Mouse (Mus musculus) spleen, embryonic (tissue): ENCODE data around the gene Gramd1b.

Experiments
- CTCF ChIA-PET: fragments of 350-600 bp; sonication (Branson Sonifier 250); formaldehyde crosslinking; loops from one replicate; lab custom pipeline; 2022; lab: Charles Lee

Gene Gramd1b

DNA sequence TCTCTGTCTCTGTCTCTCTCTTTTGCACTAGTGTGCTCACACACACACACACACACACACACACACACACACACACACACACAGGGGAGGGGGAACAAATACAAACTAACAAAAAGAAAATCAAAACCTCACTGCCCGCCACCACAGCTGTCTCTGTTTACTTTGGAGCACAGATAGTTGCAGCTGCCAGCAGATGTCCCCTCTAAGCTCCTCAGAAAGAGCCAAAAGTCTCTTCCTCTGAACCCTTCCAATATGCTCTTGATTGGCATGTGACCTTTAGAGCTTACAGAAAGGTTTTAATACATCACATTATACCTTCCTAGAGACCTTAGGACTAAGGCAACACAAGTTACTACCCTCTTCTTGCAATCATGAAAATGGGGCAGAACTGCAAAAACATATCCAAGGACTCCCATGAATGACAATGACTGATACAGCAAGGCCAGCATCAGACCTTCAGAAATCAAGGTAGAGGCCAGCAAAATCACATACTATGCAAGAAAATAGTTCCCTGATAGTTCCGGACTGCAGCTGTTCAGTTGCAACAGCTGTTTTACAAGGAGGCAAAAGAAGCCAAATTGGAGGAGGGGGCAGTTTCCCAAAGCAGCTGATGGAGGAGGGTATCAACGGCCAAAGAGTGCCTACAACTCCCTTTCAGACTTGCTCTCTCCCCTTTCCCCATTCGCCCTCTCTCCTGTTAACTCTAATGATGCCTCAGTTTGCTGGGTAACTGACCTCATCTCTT, 72.5 kb downstream of the Gramd1b start:
- CTCF ChIA-PET = no interaction called here

- CTCF ChIA-PET = no interaction called here
These were observed 73.7 kb downstream of the Gramd1b start for GRCm38 (mm10) chr9:40457448-40457847.

DNA sequence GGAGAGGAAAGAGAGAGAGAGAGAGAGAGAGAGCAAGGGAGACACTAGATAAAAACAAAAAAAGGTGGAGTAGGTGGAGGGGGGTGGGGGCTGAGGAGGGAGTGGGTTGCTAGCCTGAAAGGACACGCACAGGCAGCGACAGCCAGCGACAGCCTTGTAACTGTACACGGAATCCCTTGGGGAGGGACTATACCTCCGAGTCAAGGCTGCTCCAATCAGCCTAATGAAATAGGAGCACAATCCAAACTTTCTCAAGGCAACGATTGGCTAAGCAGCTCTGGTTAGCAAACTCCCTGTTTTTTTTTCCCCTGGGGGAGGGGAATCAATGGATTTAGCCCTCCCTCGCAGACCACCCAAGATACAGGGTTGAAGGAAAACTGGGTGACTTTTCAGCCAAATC, 75.0 kb downstream of the Gramd1b start:
- CTCF ChIA-PET = no interaction called here

- CTCF ChIA-PET = no interaction called here
These were observed 75.6 kb downstream of the Gramd1b start for GRCm38 (mm10) chr9:40455336-40456185.

GRCm38 (mm10) chr9:40455020-40455335, 76.2 kb downstream of the Gramd1b start:
- CTCF ChIA-PET = no interaction called here

DNA sequence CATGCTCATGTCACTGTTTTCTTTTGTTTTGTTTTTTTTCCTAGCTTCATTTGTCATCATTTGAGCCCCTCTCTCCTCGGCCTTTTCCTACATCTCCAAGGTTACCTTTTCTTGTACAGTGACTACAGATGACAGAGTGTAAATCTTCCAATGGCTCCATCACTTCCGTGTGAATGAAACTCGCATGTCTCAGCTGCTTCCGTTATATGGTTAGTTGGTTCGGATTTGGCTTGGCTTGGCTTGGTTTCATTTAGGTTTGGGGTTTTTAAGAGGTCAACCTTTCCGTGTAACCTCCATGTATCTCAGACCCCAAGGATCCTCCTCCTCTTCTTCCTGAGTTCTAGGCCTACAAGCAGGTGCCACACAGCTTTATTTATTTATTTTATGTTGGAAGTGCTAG, 77.3 kb downstream of the Gramd1b start:
- CTCF ChIA-PET = no interaction called here

GRCm38 (mm10) chr9:40452208-40452607, 79.0 kb downstream of the Gramd1b start:
- CTCF ChIA-PET = no interaction called here

GRCm38 (mm10) chr9:40450776-40451175, 80.4 kb downstream of the Gramd1b start:
- CTCF ChIA-PET = interaction anchor here (0.8 kb wide), 1 partner anchor 35 kb away, joined by 3 read pairs; no protein-coding TSS in a partner anchor

GRCm38 (mm10) chr9:40450417-40450714, 80.8 kb downstream of the Gramd1b start:
- CTCF ChIA-PET = no interaction called here

- CTCF ChIA-PET = no interaction called here
These were observed 81.4 kb downstream of the Gramd1b start for GRCm38 (mm10) chr9:40449610-40450416.

GRCm38 (mm10) chr9:40448646-40449243, 82.4 kb downstream of the Gramd1b start:
- CTCF ChIA-PET = no interaction called here

DNA sequence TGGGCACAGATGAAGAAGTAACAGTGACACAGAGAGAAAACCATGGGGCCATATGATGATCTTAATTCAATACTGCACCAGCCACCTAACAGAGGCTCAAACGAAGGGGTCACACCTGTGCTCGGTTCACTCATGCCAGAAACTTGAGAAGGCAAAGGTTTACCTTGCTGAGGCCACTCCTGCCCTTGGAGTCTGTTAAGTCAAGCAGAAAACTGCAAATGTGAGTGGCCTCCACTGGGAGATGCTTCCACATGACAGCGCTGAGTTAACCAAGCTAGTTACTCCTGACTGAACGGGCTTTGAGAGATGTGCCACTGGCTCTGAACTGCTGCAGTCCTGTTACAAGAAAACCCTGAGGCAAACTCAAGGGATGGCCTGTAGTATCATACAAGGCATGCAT, 83.9 kb downstream of the Gramd1b start:
- CTCF ChIA-PET = interaction anchor here (0.6 kb wide), 1 partner anchor 1582 kb away, joined by 5 read pairs; no protein-coding TSS in a partner anchor

DNA sequence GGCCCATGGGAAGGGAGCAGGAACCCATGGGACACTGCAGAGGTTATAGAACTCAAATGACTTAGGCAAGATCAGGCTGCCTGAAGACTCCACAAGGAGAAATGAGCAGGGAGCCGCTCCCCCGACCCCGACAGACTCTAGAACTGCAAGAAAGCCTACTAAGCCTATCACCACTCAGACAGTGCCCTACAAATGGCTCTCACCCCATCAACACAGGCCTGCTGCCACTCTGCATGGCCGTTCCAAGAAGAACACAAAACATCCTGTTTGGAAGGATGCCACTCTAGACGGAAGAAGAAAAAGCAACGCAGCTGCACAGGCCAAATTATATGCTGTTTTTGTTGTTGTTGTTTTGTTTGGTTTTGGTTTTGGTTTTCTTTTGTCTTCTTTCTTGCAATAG, 86.2 kb downstream of the Gramd1b start:
- CTCF ChIA-PET = no interaction called here

- CTCF ChIA-PET = no interaction called here
These were observed 88.4 kb downstream of the Gramd1b start for GRCm38 (mm10) chr9:40442784-40443183.

GRCm38 (mm10) chr9:40439973-40440687, 91.1 kb downstream of the Gramd1b start:
- CTCF ChIA-PET = no interaction called here

- CTCF ChIA-PET = no interaction called here
These were observed 92.3 kb downstream of the Gramd1b start for GRCm38 (mm10) chr9:40438731-40439526.

GRCm38 (mm10) chr9:40437891-40438290, 93.3 kb downstream of the Gramd1b start:
- CTCF ChIA-PET = no interaction called here

GRCm38 (mm10) chr9:40433286-40433685, 97.9 kb downstream of the Gramd1b start:
- CTCF ChIA-PET = no interaction called here

DNA sequence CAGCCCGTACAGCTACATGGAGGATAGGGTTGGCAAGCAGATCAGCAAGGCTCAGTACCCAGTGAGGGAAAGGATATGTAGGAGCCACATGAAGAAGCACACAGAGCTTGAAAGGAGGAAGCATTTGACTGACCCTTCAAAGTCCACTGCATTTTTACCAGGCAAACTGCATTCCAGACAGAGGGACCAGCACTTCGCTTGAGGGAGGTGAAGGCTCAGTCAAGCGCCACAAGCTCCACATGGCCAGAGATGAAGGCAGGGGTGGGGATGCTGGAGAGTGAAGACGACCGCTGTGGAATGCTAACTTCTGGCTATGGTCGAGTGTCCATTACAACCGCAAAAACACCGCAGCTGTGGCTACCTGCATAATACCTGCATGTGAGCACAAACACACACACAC, 100.2 kb downstream of the Gramd1b start:
- CTCF ChIA-PET = no interaction called here

DNA sequence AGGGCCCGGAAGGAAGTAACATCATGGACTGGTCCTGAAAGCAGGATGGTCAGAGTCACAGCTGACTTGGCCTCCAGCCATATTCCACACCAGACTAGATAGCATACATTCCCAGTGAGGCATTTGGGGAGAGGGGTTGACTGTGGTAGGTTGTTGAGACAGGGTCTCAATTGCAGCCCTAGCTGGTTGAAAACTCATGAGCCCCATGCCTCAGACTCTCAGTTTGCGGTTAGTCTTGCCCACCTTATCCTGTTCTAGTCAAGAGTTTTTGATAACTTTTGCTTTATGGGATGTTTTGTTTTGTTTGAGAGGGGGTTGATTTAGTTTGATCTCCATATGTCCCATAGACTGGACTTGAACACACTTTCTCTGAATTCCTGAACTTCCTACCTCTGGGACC, 103.5 kb downstream of the Gramd1b start:
- CTCF ChIA-PET = no interaction called here
